Mouse (Mus musculus) midbrain, postnatal 0 days (tissue): ENCODE measurements at regions not wholly inside any gene's neighbourhood (a gene's known extent, or its start where the extent isn't known, plus 50 kb on each side); places are given as distances from the start of the nearest gene placed in this dataset.

Experiments used
- ATAC-seq: fragments of 200-750 bp; cut with Nextera tagmentation; 2 replicates; pipeline ENCODE4 v1.8.0; 2017; ENCODE audit warnings: moderate number of reproducible peaks, mild to moderate bottlenecking, moderate TSS enrichment, moderate library complexity; ENCODE audit not compliant: low FRiP score
- DNase-seq: peaks from one replicate; pipeline ENCODE4 v3.0.0-alpha.2; 2015; ENCODE audit warnings: low spot score
- H3K27ac ChIP-seq: fragments of 300-500 bp; sonication (generic); 2 replicates; pipeline ENCODE4 v1.5.1; 2014; ENCODE audit warnings: low read depth, mild to moderate bottlenecking, low read length, mixed read lengths
- H3K27me3 ChIP-seq: fragments of 300-500 bp; sonication (generic); 2 replicates; pipeline ENCODE4 v1.6.1; 2014; ENCODE audit warnings: low read length, control low read depth, mixed read lengths; ENCODE audit not compliant: insufficient read depth
- H3K36me3 ChIP-seq: fragments of 300-500 bp; sonication (generic); 2 replicates; pipeline ENCODE4 v1.6.1; 2014; ENCODE audit warnings: low read length, control low read depth, mixed read lengths; ENCODE audit not compliant: insufficient read depth
- H3K4me1 ChIP-seq: fragments of 300-500 bp; sonication (generic); 2 replicates; pipeline ENCODE4 v1.6.1; 2014; ENCODE audit warnings: mild to moderate bottlenecking, control low read depth, antibody characterized with exemption, low read length, mixed read lengths; ENCODE audit not compliant: insufficient read depth
- H3K4me2 ChIP-seq: fragments of 300-500 bp; sonication (generic); 2 replicates; pipeline ENCODE4 v1.6.1; 2014; ENCODE audit warnings: low read depth, mild to moderate bottlenecking, low read length, mixed read lengths; ENCODE audit not compliant: poor library complexity, severe bottlenecking
- H3K4me3 ChIP-seq: fragments of 300-500 bp; sonication (generic); 2 replicates; pipeline ENCODE4 v1.5.1; 2014; ENCODE audit warnings: low read depth, mild to moderate bottlenecking, low read length, moderate library complexity
- H3K9ac ChIP-seq: fragments of 300-500 bp; sonication (generic); replicated peaks from 2 replicates; pipeline ENCODE4 v1.6.1; 2014; ENCODE audit warnings: mild to moderate bottlenecking, low read length, moderate library complexity, mixed read lengths; ENCODE audit not compliant: poor library complexity, severe bottlenecking
- H3K9me3 ChIP-seq: fragments of 300-500 bp; sonication (generic); 2 replicates; pipeline ENCODE4 v1.6.1; 2016; ENCODE audit warnings: low read length, control low read depth
- CTCF ChIP-seq: IDR thresholded peaks from 2 replicates; pipeline ENCODE4 v1.5.1; 2016; ENCODE audit warnings: antibody characterized with exemption, mild to moderate bottlenecking
- WGBS: fragments of 180-500 bp; shearing (Covaris S2); extraction: QIAGEN DNeasy Blood & Tissue Kit; methylation state at CpG from one replicate; pipeline ENCODE4 v1.1.7; 2014; 5-methylcytosine and 5-hydroxymethylcytosine counted together

DNA sequence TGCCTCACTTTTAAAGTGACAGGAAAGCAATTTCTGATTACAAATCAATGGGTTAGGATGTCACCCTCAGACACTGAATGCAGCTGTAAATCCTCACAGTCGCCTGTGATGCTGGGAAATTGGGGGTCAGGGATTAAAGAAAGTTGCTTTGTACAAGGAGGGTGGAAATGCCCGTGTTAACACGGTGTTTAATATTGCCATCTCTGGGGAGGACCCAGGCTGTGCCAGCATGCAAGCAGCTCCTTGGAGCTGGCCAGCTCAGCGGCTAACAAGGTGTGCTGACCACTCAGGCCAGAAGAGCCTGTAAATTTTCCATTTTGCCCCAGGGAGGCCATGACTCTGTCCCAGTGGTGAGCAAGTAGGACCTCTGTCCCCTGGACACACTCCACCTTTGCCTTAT lies 522.5 kb upstream of the Sall1 start:
- TF ChIP-seq CTCF = no peak
- no peak for DNase-seq
- no peak overlapping the region for H3K4me2 ChIP-seq
- no peak for ATAC-seq
- H3K4me3 ChIP-seq = no peak overlapping the region
- H3K4me1 ChIP-seq = no peaks in the 10 kb centered on the region
- H3K36me3 ChIP-seq = no peaks in the 10 kb centered on the region
- H3K27ac ChIP-seq = no peak overlapping the region
- 43% methylated on average over 4 of the region's 4 CpGs for WGBS
- H3K9me3 ChIP-seq = no peaks in the 10 kb centered on the region
- no peak overlapping the region for H3K9ac ChIP-seq
- H3K27me3 ChIP-seq = peaks cover 3% of the 10 kb centered on the region; the same call in 1 of the 2 replicates

GRCm38 (mm10) chr8:89565147-89565826 lies 521.3 kb upstream of the Sall1 start:
- Histone ChIP-seq H3K9me3 (no peaks in the 10 kb centered on the region), H3K27ac (no peak overlapping the region), H3K27me3 (peaks cover 3% of the 10 kb centered on the region; the same call in 1 of the 2 replicates), H3K4me3 (no peak overlapping the region), H3K36me3 (no peaks in the 10 kb centered on the region), H3K9ac (no peak overlapping the region), H3K4me2 (no peak overlapping the region), H3K4me1 (no peaks in the 10 kb centered on the region)
- no peak for ATAC-seq
- no peak for TF ChIP-seq CTCF
- DNase-seq = no peak
- 81% methylated on average over 9 of the region's 9 CpGs for WGBS

DNA sequence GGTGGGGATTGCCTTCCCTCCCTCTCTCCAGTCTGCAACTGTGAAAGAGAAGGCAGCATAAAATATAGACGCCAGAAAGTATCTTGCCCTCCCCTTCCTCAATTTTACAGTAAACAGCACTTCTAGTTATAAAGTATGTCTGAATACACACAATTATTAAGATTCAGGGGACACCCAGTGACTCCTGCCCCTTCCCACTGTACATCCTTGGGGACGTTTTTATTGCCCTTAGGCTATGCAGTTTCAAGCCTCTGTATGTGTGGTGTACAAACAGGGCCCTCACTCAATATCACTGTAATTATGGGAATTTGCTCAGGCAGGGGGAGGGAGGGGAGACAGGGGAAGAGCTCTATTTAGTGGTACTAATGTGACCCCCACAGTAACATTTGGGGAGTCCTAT lies 519.6 kb upstream of the Sall1 start:
- ATAC-seq (no peak), DNase-seq (no peak)
- H3K4me1 ChIP-seq = no peaks in the 10 kb centered on the region
- H3K36me3 ChIP-seq = no peaks in the 10 kb centered on the region
- no peak overlapping the region for H3K27ac ChIP-seq
- no peaks in the 10 kb centered on the region for H3K9me3 ChIP-seq
- peaks cover 3% of the 10 kb centered on the region; the same call in 1 of the 2 replicates for H3K27me3 ChIP-seq
- H3K4me2 ChIP-seq = no peak overlapping the region
- no peak overlapping the region for H3K4me3 ChIP-seq
- TF ChIP-seq CTCF = no peak
- WGBS = 48% methylated on average over 2 of the region's 2 CpGs
- no peak overlapping the region for H3K9ac ChIP-seq

- 58% methylated on average over 8 of the region's 8 CpGs for WGBS
- TF ChIP-seq CTCF = no peak
- no peaks in the 10 kb centered on the region for H3K9me3 ChIP-seq
- no peak overlapping the region for H3K27ac ChIP-seq
- no peak overlapping the region for H3K4me2 ChIP-seq
- no peak overlapping the region for H3K9ac ChIP-seq
- peaks cover 3% of the 10 kb centered on the region; the same call in 1 of the 2 replicates for H3K27me3 ChIP-seq
- no peak for DNase-seq
- no peaks in the 10 kb centered on the region for H3K4me1 ChIP-seq
- H3K36me3 ChIP-seq = no peaks in the 10 kb centered on the region
- ATAC-seq = no peak
- no peak overlapping the region for H3K4me3 ChIP-seq
Observed at GRCm38 (mm10) chr8:89562597-89562996, 518.6 kb upstream of the Sall1 start.

- Histone ChIP-seq H3K9me3 (no peaks in the 10 kb centered on the region), H3K4me3 (no peak overlapping the region), H3K9ac (no peak overlapping the region), H3K4me1 (no peaks in the 10 kb centered on the region), H3K4me2 (no peak overlapping the region), H3K36me3 (no peaks in the 10 kb centered on the region), H3K27me3 (no peaks in the 10 kb centered on the region), H3K27ac (no peak overlapping the region)
- DNase-seq (no peak), ATAC-seq (no peak)
- TF ChIP-seq CTCF = no peak
- WGBS = 65% methylated on average over 3 of the region's 3 CpGs
Observed at GRCm38 (mm10) chr8:89541231-89541630, 497.3 kb upstream of the Sall1 start.

DNA sequence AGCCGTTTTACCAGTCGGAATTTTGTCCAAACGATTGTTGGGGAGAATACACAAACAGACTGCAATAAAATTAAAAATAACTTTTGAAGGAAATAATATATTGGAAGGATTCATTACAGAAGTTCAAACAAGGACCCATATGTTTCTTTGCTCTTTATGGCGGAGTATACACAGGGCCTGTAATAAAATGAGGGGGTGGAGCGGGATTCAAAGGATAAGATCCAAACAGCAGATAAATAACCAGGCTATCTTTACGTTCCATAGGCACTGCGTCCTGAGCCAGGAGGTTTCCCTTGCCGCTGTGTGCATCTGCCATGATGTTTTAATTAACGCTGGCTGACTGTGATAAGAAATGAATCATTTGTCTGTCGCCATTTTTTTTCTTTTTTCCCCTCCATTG lies 490.6 kb upstream of the Sall1 start:
- Histone ChIP-seq H3K4me1 (no peaks in the 10 kb centered on the region), H3K4me3 (no peak overlapping the region), H3K27me3 (no peaks in the 10 kb centered on the region), H3K4me2 (no peak overlapping the region), H3K9ac (no peak overlapping the region), H3K36me3 (no peaks in the 10 kb centered on the region), H3K9me3 (no peaks in the 10 kb centered on the region), H3K27ac (no peak overlapping the region)
- no peak for DNase-seq
- ATAC-seq = no peak
- no peak for TF ChIP-seq CTCF
- WGBS = 80% methylated on average over 10 of the region's 10 CpGs
